Mouse (Mus musculus) CH12.LX (cell line): Measurements from ENCODE around the gene Dnajc5. TPM values are rescaled to one million over a fixed set of nuclear protein-coding genes. Genes with fewer than 3 reads are reported as not detected.

Experiments
- DNase-seq: peaks from one replicate; pipeline ENCODE4 v3.0.0-alpha.2; 2013; ENCODE audit errors: extremely low read depth
- H3K27ac ChIP-seq: 2 replicates; pipeline ENCODE4 v1.5.1; 2012; ENCODE audit warnings: low read depth, mild to moderate bottlenecking, control low read depth, moderate library complexity; ENCODE audit not compliant: insufficient read depth
- H3K27me3 ChIP-seq: replicated peaks from 2 replicates; pipeline ENCODE3; 2012; ENCODE audit warnings: inconsistent platforms
- H3K36me3 ChIP-seq, 2 experiments: replicated peaks in 1 of 2; 2 replicates each; pipeline versions ENCODE3 to v1.6.1; 2012; ENCODE audit warnings: inconsistent platforms in 1 of 2, low read length in 1 of 2, mild to moderate bottlenecking in 1 of 2, mixed read lengths in 1 of 2, moderate library complexity in 1 of 2; ENCODE audit not compliant: control insufficient read depth in 1 of 2, insufficient read depth in 1 of 2
- H3K4me1 ChIP-seq, 2 experiments: 2 replicates each; pipeline ENCODE4 v1.6.1; 2012; ENCODE audit warnings: inconsistent platforms in 1 of 2, moderate library complexity in 1 of 2; ENCODE audit not compliant: insufficient read depth in 2 of 2, control insufficient read depth in 1 of 2
- H3K4me2 ChIP-seq: 2 replicates; pipeline ENCODE4 v1.6.1; 2012; ENCODE audit warnings: low read depth, mild to moderate bottlenecking, control low read depth; ENCODE audit not compliant: poor library complexity, insufficient read depth, severe bottlenecking
- H3K4me3 ChIP-seq, 3 experiments: fragments of 150-350 bp in 1 of 3; sonication (generic) in 1 of 3; replicated peaks in 1 of 3; 2 replicates each; pipeline versions ENCODE3 to v1.5.1; 2011 to 2012; ENCODE audit warnings: low read depth in 2 of 3, low read length in 2 of 3, mild to moderate bottlenecking in 2 of 3, moderate library complexity in 2 of 3, control low read depth in 1 of 3, improper control_type of control experiment in 1 of 3, inconsistent platforms in 1 of 3, mixed read lengths in 1 of 3; ENCODE audit not compliant: poor library complexity in 1 of 3
- H3K79me2 ChIP-seq: replicated peaks from 2 replicates; pipeline ENCODE4 v1.6.1; 2012; ENCODE audit warnings: mild to moderate bottlenecking, moderate library complexity; ENCODE audit not compliant: control insufficient read depth, poor library complexity, insufficient read depth, severe bottlenecking; ENCODE audit errors: extremely low read depth
- H3K9ac ChIP-seq: 2 replicates; pipeline ENCODE4 v1.6.1; 2012; ENCODE audit warnings: low read depth, mild to moderate bottlenecking, control low read depth, moderate library complexity; ENCODE audit not compliant: insufficient read depth
- H3K9me3 ChIP-seq: replicated peaks from 2 replicates; pipeline ENCODE3; 2012; ENCODE audit warnings: low read length, inconsistent platforms, mixed read lengths
- E2F4 ChIP-seq: IDR thresholded peaks from 2 replicates; pipeline ENCODE4 v1.6.1; 2011; ENCODE audit warnings: low read depth, low read length, improper control_type of control experiment; ENCODE audit not compliant: insufficient replicate concordance
- ELF1 ChIP-seq: IDR thresholded peaks from 2 replicates; pipeline ENCODE4 v1.6.1; 2014; ENCODE audit warnings: low read depth, mild to moderate bottlenecking, inconsistent platforms, low read length, improper control_type of control experiment
- GABPA ChIP-seq: IDR thresholded peaks from 2 replicates; pipeline ENCODE4 v1.6.1; 2012; ENCODE audit warnings: low read depth, low read length, improper control_type of control experiment, inconsistent platforms; ENCODE audit not compliant: insufficient replicate concordance
- HCFC1 ChIP-seq: IDR thresholded peaks from 2 replicates; pipeline ENCODE4 v1.6.1; 2012; ENCODE audit warnings: low read depth, mild to moderate bottlenecking, inconsistent platforms, low read length, improper control_type of control experiment
- IRF4 ChIP-seq: IDR thresholded peaks from 2 replicates; pipeline ENCODE4 v1.6.1; 2014; ENCODE audit warnings: low read depth, mild to moderate bottlenecking, inconsistent platforms, low read length, improper control_type of control experiment
- JUND ChIP-seq: conservative IDR thresholded peaks from 2 replicates; pipeline ENCODE4 v1.6.1; 2011; ENCODE audit warnings: low read depth, low read length, improper control_type of control experiment
- KAT2A ChIP-seq: IDR thresholded peaks from 2 replicates; pipeline ENCODE4 v1.6.1; 2012; ENCODE audit warnings: low read length, improper control_type of control experiment, inconsistent platforms; ENCODE audit not compliant: insufficient replicate concordance
- MAX ChIP-seq: IDR thresholded peaks from 2 replicates; pipeline ENCODE4 v1.6.1; 2011; ENCODE audit warnings: low read length, improper control_type of control experiment
- MAZ ChIP-seq: IDR thresholded peaks from 2 replicates; pipeline ENCODE4 v1.6.1; 2012; ENCODE audit warnings: low read depth, mild to moderate bottlenecking, inconsistent platforms, low read length, improper control_type of control experiment, moderate library complexity
- MXI1 ChIP-seq: IDR thresholded peaks from 2 replicates; pipeline ENCODE4 v1.6.1; 2011; ENCODE audit warnings: mild to moderate bottlenecking, low read depth, low read length, improper control_type of control experiment
- NRF1 ChIP-seq: IDR thresholded peaks from 2 replicates; pipeline ENCODE4 v1.6.1; 2014; ENCODE audit warnings: low read depth, mild to moderate bottlenecking, inconsistent platforms, low read length, improper control_type of control experiment, moderate library complexity
- POLR2A ChIP-seq: IDR thresholded peaks from 2 replicates; pipeline ENCODE4 v1.6.1; 2011; ENCODE audit warnings: low read depth, mild to moderate bottlenecking, improper control_type of control experiment, low read length
- RCOR1 ChIP-seq: conservative IDR thresholded peaks from 2 replicates; pipeline ENCODE4 v1.6.1; 2012; ENCODE audit warnings: low read depth, mild to moderate bottlenecking, inconsistent platforms, low read length, improper control_type of control experiment
- SIN3A ChIP-seq: IDR thresholded peaks from 2 replicates; pipeline ENCODE4 v1.6.1; 2012; ENCODE audit warnings: low read length, improper control_type of control experiment, inconsistent platforms
- TBP ChIP-seq: conservative IDR thresholded peaks from 2 replicates; pipeline ENCODE4 v1.6.1; 2011; ENCODE audit warnings: low read depth, low read length, improper control_type of control experiment
- USF1 ChIP-seq: IDR thresholded peaks from 2 replicates; pipeline ENCODE4 v1.6.1; 2014; ENCODE audit warnings: low read depth, mild to moderate bottlenecking, inconsistent platforms, low read length, improper control_type of control experiment
- ZKSCAN1 ChIP-seq: IDR thresholded peaks from 2 replicates; pipeline ENCODE4 v1.6.1; 2012; ENCODE audit warnings: low read depth, inconsistent platforms, low read length, improper control_type of control experiment, borderline replicate concordance
- ZNF384 ChIP-seq: IDR thresholded peaks from 2 replicates; pipeline ENCODE4 v1.6.1; 2012; ENCODE audit warnings: low read depth, low read length, improper control_type of control experiment, inconsistent platforms
- dilution Hi-C: fragments of 300-500 bp; cut with MboI; formaldehyde crosslinking; loops from 2 replicates; pipeline ENCODE4 v1.14.3; 2020; ENCODE audit warnings: low sequenced_read_pairs; ENCODE audit not compliant: extremely low pct_unique_long_range_greater_than_20kb, extremely low pct_ligation_motif_present
- in situ Hi-C: fragments of 300-500 bp; cut with MboI; formaldehyde crosslinking; loops from 3 replicates; pipeline ENCODE4 v1.14.3; 2019; ENCODE audit warnings: low sequenced_read_pairs, low pct_ligation_motif_present, low pct_unique_long_range_greater_than_20kb, mixed read lengths
- polyA plus RNA-seq: library from polyadenylated mRNA; unstranded; fragments of >175 nt; gene quantifications from 2 replicates; pipeline ENCODE4 v1.2.1, GENCODE M21; 2012; ENCODE audit warnings: low read depth; ENCODE audit not compliant: insufficient read length
- total RNA-seq, 2 experiments: library from RNA; depleted of rRNA; stranded (reverse); fragments of 300-350 nt in 1 of 2; fragments of >200 nt in 1 of 2; gene quantifications; 2 replicates each; pipeline ENCODE4 v1.2.3; 2012 to 2014

The Dnajc5 gene
- total and polyA plus RNA-seq, 3 experiments, result 51.1 to 54.6 (median 54.5) TPM

- H3K27ac ChIP-seq, result no peak overlapping the region
- H3K27me3 ChIP-seq, result no peaks in the 10 kb centered on the region
- peaks cover 4% of the 10 kb centered on the region; the same call in 1 of the 2 replicates for H3K79me2 ChIP-seq
- H3K4me3 ChIP-seq, result no peak overlapping the region
- TF ChIP-seq GABPA, result no peak
- no peak for TF ChIP-seq TBP
- no peak for TF ChIP-seq IRF4
- TF ChIP-seq HCFC1, result no peak
- no peak for TF ChIP-seq ZKSCAN1
- TF ChIP-seq MXI1, result no peak
- no peak for TF ChIP-seq MAX
- TF ChIP-seq MAZ, result no peak
- no peak for TF ChIP-seq RCOR1
- no peak for TF ChIP-seq ZNF384
- no peak for TF ChIP-seq KAT2A
- TF ChIP-seq E2F4, result no peak
- no peak for TF ChIP-seq ELF1
- H3K9me3 ChIP-seq, result no peaks in the 10 kb centered on the region
- in situ Hi-C loops (no loop called here), dilution Hi-C loops (no loop called here)
- DNase-seq, result no peak
- no peak overlapping the region for H3K4me2 ChIP-seq
- H3K9ac ChIP-seq, result no peak overlapping the region
- peaks cover 3 to 25% of the 10 kb centered on the region in 2 experiments; a peak in 2 of 4 replicates for H3K4me1 ChIP-seq
- H3K36me3 ChIP-seq, result peaks cover 43 to 73% of the 10 kb centered on the region in 2 experiments
Observed at GRCm38 (mm10) chr2:181583460-181584257, 63.4 kb downstream of the Dnajc5 start.

GRCm38 (mm10) chr2:181584411-181584942, 64.2 kb downstream of the Dnajc5 start, which contains the start of gene Uckl1:
Gene Uckl1, minus strand, starts transcription at chr2:181584892.
- Histone ChIP-seq H3K27me3 (no peaks in the 10 kb centered on the region), H3K36me3 (peaks cover 50 to 73% of the 10 kb centered on the region in 2 experiments), H3K4me3 (no peak within 1 kb of the TSS), H3K79me2 (peaks cover 4% of the 10 kb centered on the region; the same call in 1 of the 2 replicates), H3K4me2 (no peak within 1 kb of the TSS), H3K9me3 (no peaks in the 10 kb centered on the region), H3K9ac (no peak within 1 kb of the TSS), H3K27ac (no peak within 1 kb of the TSS), H3K4me1 (peaks cover 3 to 16% of the 10 kb centered on the region in 2 experiments; a peak in 2 of 4 replicates)
- in situ Hi-C loops, result no loop called here
- no peak for DNase-seq
- dilution Hi-C loops, result no loop called here
- no peak for TF ChIP-seq USF1
- TF ChIP-seq KAT2A, result no peak
- TF ChIP-seq NRF1, result no peak
- no peak for TF ChIP-seq SIN3A
- TF ChIP-seq ELF1, result no peak
- no peak for TF ChIP-seq MXI1
- no peak for TF ChIP-seq E2F4
- TF ChIP-seq HCFC1, result no peak
- no peak for TF ChIP-seq JUND
- no peak for TF ChIP-seq POLR2A
- TF ChIP-seq, all 38 proteins: peak for 0
